Comparison of ENCODE assay signal across 9 mouse cellular contexts in the genomic region with DNA sequence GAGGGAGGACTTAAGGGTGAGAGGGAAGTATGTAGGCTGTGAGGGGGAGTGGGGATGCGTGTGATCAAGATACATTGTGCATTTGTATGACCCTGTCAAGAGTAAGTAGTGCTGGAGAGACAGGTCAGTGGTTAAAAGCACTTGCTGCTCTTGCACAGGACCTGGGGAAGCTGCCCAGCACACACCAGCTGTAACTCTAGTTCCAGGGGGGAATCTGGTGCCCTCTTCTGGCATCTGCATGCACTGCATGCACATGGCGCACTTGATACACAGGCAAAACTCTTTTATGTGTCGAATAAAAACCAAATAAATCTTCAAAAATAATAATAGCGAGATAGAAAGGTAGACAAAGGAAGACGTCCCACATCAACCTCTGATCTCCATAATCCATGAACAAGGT. TPM values are rescaled to one million over a fixed set of nuclear protein-coding genes. Genes with fewer than 3 reads are reported as not detected.
DNase-seq lines count a peak whose midpoint lies in the region; ATAC-seq and TF ChIP-seq lines count a peak whose summit lies in the region.
"Had no signal": no experiment of that assay in that cellular context is flagged by ENCODE, and none has a peak within 500 bp of the region (broad histone marks: within the 10 kb centered on the region; RNA-seq: fewer than 3 reads in every experiment).

No protein-coding gene starts in this region.

- no peak for ATAC-seq in hindbrain, embryonic 11.5 days (ENCODE audit: low FRiP score)
- no peak for ATAC-seq in hindbrain, embryonic 13.5 days (ENCODE audit: low FRiP score)
- peak; percentile 33; the same call in 1 of the 2 replicates for ATAC-seq in embryonic facial prominence, embryonic 14.5 days (ENCODE audit: low read depth)
- ATAC-seq in kidney, postnatal 0 days (replicated peaks; ENCODE audit: low FRiP score, low read depth): no peak
- ATAC-seq in megakaryocyte, adult 5-6 weeks (ENCODE audit: poor library complexity, severe bottlenecking): peak; percentile 54; the same call in 1 of the 2 replicates

- H3K4me3 ChIP-seq in hindbrain, embryonic 11.5 days (ENCODE audit: low read depth, low read length): no peak overlapping the region
- no peak overlapping the region for H3K4me3 ChIP-seq in hindbrain, embryonic 13.5 days
- no peak overlapping the region for H3K4me3 ChIP-seq in embryonic facial prominence, embryonic 14.5 days (ENCODE audit: low read depth, low read length)
- H3K4me3 ChIP-seq in kidney, postnatal 0 days (replicated peaks; ENCODE audit: low read depth, low read length): no peak overlapping the region
- H3K4me3 ChIP-seq: embryonic facial prominence, embryonic 13.5 days had no signal

- WGBS in hindbrain, embryonic 11.5 days: 47% methylated on average over 5 of the region's 5 CpGs
- 44% methylated on average over 5 of the region's 5 CpGs for WGBS in hindbrain, embryonic 13.5 days
- 52% methylated on average over 5 of the region's 5 CpGs for WGBS in embryonic facial prominence, embryonic 14.5 days
- 48% methylated on average over 5 of the region's 5 CpGs for WGBS in kidney, postnatal 0 days

- H3K27ac ChIP-seq in hindbrain, embryonic 11.5 days (ENCODE audit: low read depth, low read length): no peak overlapping the region
- no peak overlapping the region for H3K27ac ChIP-seq in hindbrain, embryonic 13.5 days
- no peak overlapping the region for H3K27ac ChIP-seq in embryonic facial prominence, embryonic 14.5 days (replicated peaks; ENCODE audit: low read depth, low read length)
- no peak overlapping the region for H3K27ac ChIP-seq in kidney, postnatal 0 days
- H3K27ac ChIP-seq: embryonic facial prominence, embryonic 13.5 days had no signal

- peak; percentile 88 for TF ChIP-seq CTCF in kidney, postnatal 0 days (IDR thresholded peaks at IDR 0.05; ENCODE audit: low read depth)

- peaks cover 10% of the 10 kb centered on the region for H3K4me1 ChIP-seq in hindbrain, embryonic 11.5 days (replicated peaks; ENCODE audit: control insufficient read depth, insufficient read depth, low read length)
- peaks cover 21% of the 10 kb centered on the region for H3K4me1 ChIP-seq in hindbrain, embryonic 13.5 days (replicated peaks)
- H3K4me1 ChIP-seq in embryonic facial prominence, embryonic 14.5 days (ENCODE audit: control insufficient read depth, insufficient read depth, low read length): no peaks in the 10 kb centered on the region
- H3K4me1 ChIP-seq in kidney, postnatal 0 days (replicated peaks; ENCODE audit: insufficient read depth, low read length): 0 out of 2 replicates have a peak, but pooled peaks cover 3% of the 10 kb centered on the region

- DNase-seq in hindbrain, embryonic 11.5 days (ENCODE audit: low spot score): peak; percentile 76
- peak; percentile 19 for DNase-seq in CD4-positive helper T cell, adult 2 months (ENCODE audit: low read depth, low spot score)
- DNase-seq in adrenal gland, postnatal 36 days: peak; percentile 71 to 78
- DNase-seq in embryonic facial prominence, embryonic 14.5 days (ENCODE audit: low spot score): peak; percentile 57
- DNase-seq in kidney, postnatal 0 days (ENCODE audit: low spot score): peak; percentile 69
- DNase-seq in thymus, postnatal 0 days (ENCODE audit: low spot score): peak; percentile 35

- no peak overlapping the region for H3K4me2 ChIP-seq in hindbrain, embryonic 11.5 days (replicated peaks; ENCODE audit: low read depth, low read length)
- no peak overlapping the region for H3K4me2 ChIP-seq in hindbrain, embryonic 13.5 days
- H3K4me2 ChIP-seq in embryonic facial prominence, embryonic 14.5 days (ENCODE audit: low read depth, low read length): no peak overlapping the region
- no peak overlapping the region for H3K4me2 ChIP-seq in kidney, postnatal 0 days (ENCODE audit: low read length)
- H3K4me2 ChIP-seq: embryonic facial prominence, embryonic 13.5 days had no signal

- no peaks in the 10 kb centered on the region for H3K9me3 ChIP-seq in hindbrain, embryonic 11.5 days (ENCODE audit: control insufficient read depth, low read length)
- H3K9me3 ChIP-seq in hindbrain, embryonic 13.5 days: no peaks in the 10 kb centered on the region
- H3K9me3 ChIP-seq in embryonic facial prominence, embryonic 14.5 days (ENCODE audit: control insufficient read depth, low read length): no peaks in the 10 kb centered on the region
- no peaks in the 10 kb centered on the region for H3K9me3 ChIP-seq in kidney, postnatal 0 days (replicated peaks; ENCODE audit: low read length)
- H3K9me3 ChIP-seq: embryonic facial prominence, embryonic 13.5 days had no signal

- H3K9ac ChIP-seq in hindbrain, embryonic 11.5 days (ENCODE audit: low read depth, low read length): no peak overlapping the region
- no peak overlapping the region for H3K9ac ChIP-seq in hindbrain, embryonic 13.5 days
- no peak overlapping the region for H3K9ac ChIP-seq in embryonic facial prominence, embryonic 14.5 days (ENCODE audit: low read depth, low read length)
- no peak overlapping the region for H3K9ac ChIP-seq in kidney, postnatal 0 days (ENCODE audit: low read depth, low read length)
- H3K9ac ChIP-seq: embryonic facial prominence, embryonic 13.5 days had no signal

- H3K36me3 ChIP-seq in hindbrain, embryonic 11.5 days (ENCODE audit: control insufficient read depth, insufficient read depth, low read length): no peaks in the 10 kb centered on the region
- H3K36me3 ChIP-seq in hindbrain, embryonic 13.5 days: peaks cover 80% of the 10 kb centered on the region
- peaks cover 56% of the 10 kb centered on the region for H3K36me3 ChIP-seq in embryonic facial prominence, embryonic 14.5 days (ENCODE audit: control insufficient read depth, insufficient read depth, low read length)
- peaks cover 18% of the 10 kb centered on the region; the same call in 1 of the 2 replicates for H3K36me3 ChIP-seq in kidney, postnatal 0 days (ENCODE audit: insufficient read depth, low read length)

- no peaks in the 10 kb centered on the region for H3K27me3 ChIP-seq in hindbrain, embryonic 11.5 days (ENCODE audit: control insufficient read depth, insufficient read depth, low read length)
- no peaks in the 10 kb centered on the region for H3K27me3 ChIP-seq in hindbrain, embryonic 13.5 days
- no peaks in the 10 kb centered on the region for H3K27me3 ChIP-seq in embryonic facial prominence, embryonic 14.5 days (replicated peaks; ENCODE audit: control insufficient read depth, insufficient read depth, low read length)
- no peaks in the 10 kb centered on the region for H3K27me3 ChIP-seq in kidney, postnatal 0 days (ENCODE audit: insufficient read depth, low read length)
- H3K27me3 ChIP-seq: embryonic facial prominence, embryonic 13.5 days had no signal

RNA-seq across cellular contexts. Expression of a gene that starts 49.5 kb away (rescaled TPM):
- 44.4 and 49.1 TPM in 2 replicates for polyA plus RNA-seq in hindbrain, embryonic 11.5 days (2014; fragmentation: Nextera tagmentation; extraction: Ambion mirVana)
- 45.7 and 46.5 TPM in 2 replicates for polyA plus RNA-seq in hindbrain, embryonic 13.5 days (2015; fragmentation: Nextera tagmentation; extraction: Ambion mirVana)
- 10 to 100 TPM; 35.3 to 36.2 TPM for total RNA-seq in adrenal gland, postnatal 36 days (2021)
- 34.3 and 37.5 TPM in 2 replicates for polyA plus RNA-seq in embryonic facial prominence, embryonic 14.5 days (2014; fragmentation: Nextera tagmentation; extraction: Ambion mirVana)
- polyA plus RNA-seq in kidney, postnatal 0 days (2015; fragmentation: Nextera tagmentation; extraction: Ambion mirVana): 30.0 and 32.7 TPM in 2 replicates
- 7.5 and 10.2 TPM in 2 replicates for total RNA-seq in megakaryocyte, adult 5-6 weeks (2015)
- 5.8 and 6.4 TPM in 2 replicates for total RNA-seq in megakaryocyte, adult 5-6 weeks (2017)
- 27.5 and 29.2 TPM in 2 replicates for polyA plus RNA-seq in thymus, postnatal 0 days (2015; fragmentation: Nextera tagmentation; extraction: Ambion mirVana)

Comparison
In these comparisons a context has a peak if more than half of its experiments do, and no peak if none do; other contexts are left out.
1. ATAC-seq: peak in embryonic facial prominence, embryonic 14.5 days (single experiment) and megakaryocyte, adult 5-6 weeks (single experiment); none in hindbrain, embryonic 11.5 days (single experiment), hindbrain, embryonic 13.5 days (single experiment) and kidney, postnatal 0 days (single experiment).
2. DNase-seq: peak in every context shown above with its lines; median percentile 76 in hindbrain, embryonic 11.5 days; 74 in adrenal gland, postnatal 36 days; 69 in kidney, postnatal 0 days; 57 in embryonic facial prominence, embryonic 14.5 days; 35 in thymus, postnatal 0 days; 19 in CD4-positive helper T cell, adult 2 months.